Mouse (Mus musculus): ENCODE measurements at regions not wholly inside any gene's neighbourhood (a gene's known extent, or its start where the extent isn't known, plus 50 kb on each side); places are given as distances from the start of the nearest gene placed in this dataset.

DNA sequence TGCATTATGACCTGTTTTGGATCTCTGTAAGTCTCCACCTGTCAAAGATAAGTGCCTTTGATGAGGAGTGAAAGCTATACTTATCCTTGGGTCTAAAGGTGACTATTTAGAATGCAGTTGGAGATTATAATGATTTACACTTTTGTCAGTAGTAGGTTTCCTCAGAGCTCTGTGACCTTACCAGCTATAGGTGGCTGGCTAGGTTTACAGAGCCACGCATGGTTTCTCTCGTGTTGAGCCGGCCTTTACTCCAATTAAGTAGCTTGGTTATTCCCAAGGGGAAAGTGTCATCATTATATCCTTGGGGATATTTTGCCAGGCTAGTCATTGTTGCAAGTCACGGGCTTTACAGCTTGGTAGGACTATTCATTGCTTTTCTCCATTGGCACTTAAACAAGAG is 408.5 kb upstream of the Ube2e3 start:
- no peaks in the 10 kb centered on the region for H3K9me3 ChIP-seq (ENCODE audit: control insufficient read depth, insufficient read depth, low read depth, low read length)
- no peak overlapping the region for H3K4me3 ChIP-seq (ENCODE audit: insufficient read depth in 1 of 2, low read depth in 1 of 2, low read length in 2 of 2, poor library complexity in 1 of 2, severe bottlenecking in 1 of 2)
- in situ Hi-C loops (cut with MboI; ENCODE audit: low sequenced_read_pairs in 2 of 2, unreplicated experiment in 2 of 2): no loop called here
- no peaks in the 10 kb centered on the region for H3K4me1 ChIP-seq (ENCODE audit: control insufficient read depth in 2 of 2, insufficient read depth in 2 of 2, low read length in 2 of 2, poor library complexity in 1 of 2)
- H3K27ac ChIP-seq (ENCODE audit: insufficient read depth, low read depth, low read length, poor library complexity, severe bottlenecking): no peak overlapping the region
- no peaks in the 10 kb centered on the region for H3K36me3 ChIP-seq (ENCODE audit: control insufficient read depth, insufficient read depth, low read length, poor library complexity, severe bottlenecking)
- no peak overlapping the region for H3K9ac ChIP-seq (ENCODE audit: insufficient read depth, low read depth, low read length, poor library complexity, severe bottlenecking)
- TF ChIP-seq CHD2 (IDR thresholded peaks at IDR 0.05; ENCODE audit: low read depth, low read length): no peak
- TF ChIP-seq MAFK (IDR thresholded peaks at IDR 0.05; ENCODE audit: insufficient read depth, low read depth, low read length): no peak
- TF ChIP-seq ZNF384 (IDR thresholded peaks at IDR 0.05; ENCODE audit: low read depth, low read length): no peak
- no peak for TF ChIP-seq ZC3H11A (IDR thresholded peaks at IDR 0.05; ENCODE audit: borderline replicate concordance, low read depth, low read length)
- no peak for TF ChIP-seq HCFC1 (IDR thresholded peaks at IDR 0.05; ENCODE audit: borderline replicate concordance, insufficient read depth, low read length)
- DNase-seq (ENCODE audit: low read depth, low spot score): no peak

DNA sequence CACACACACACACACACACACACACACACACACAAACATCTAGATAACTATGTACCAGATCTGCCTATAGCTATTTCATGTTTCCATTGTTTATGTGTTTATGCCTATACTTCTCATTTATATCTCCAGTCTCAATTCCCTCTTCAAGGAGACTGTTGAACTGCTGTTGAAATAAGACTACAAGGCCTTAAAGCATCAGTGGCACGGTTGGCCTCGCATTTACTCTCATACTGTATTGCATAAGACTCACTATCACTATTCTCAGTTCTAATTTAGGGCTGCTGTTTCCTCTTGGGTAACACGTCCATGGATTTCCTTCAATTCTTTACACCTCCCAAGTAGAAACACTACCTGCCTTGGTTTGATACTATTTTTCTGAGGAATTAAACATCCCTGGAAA is 414.5 kb upstream of the Ube2e3 start:
- no peak for DNase-seq (ENCODE audit: low read depth, low spot score)
- Histone ChIP-seq H3K27ac (ENCODE audit: insufficient read depth, low read depth, low read length, poor library complexity, severe bottlenecking) (no peak overlapping the region), H3K9ac (ENCODE audit: insufficient read depth, low read depth, low read length, poor library complexity, severe bottlenecking) (no peak overlapping the region), H3K4me3 (ENCODE audit: insufficient read depth in 1 of 2, low read depth in 1 of 2, low read length in 2 of 2, poor library complexity in 1 of 2, severe bottlenecking in 1 of 2) (no peak overlapping the region), H3K9me3 (ENCODE audit: control insufficient read depth, insufficient read depth, low read depth, low read length) (no peaks in the 10 kb centered on the region), H3K36me3 (ENCODE audit: control insufficient read depth, insufficient read depth, low read length, poor library complexity, severe bottlenecking) (no peaks in the 10 kb centered on the region), H3K4me1 (ENCODE audit: control insufficient read depth in 2 of 2, insufficient read depth in 2 of 2, low read length in 2 of 2, poor library complexity in 1 of 2) (no peaks in the 10 kb centered on the region)
- in situ Hi-C loops (cut with MboI; ENCODE audit: low sequenced_read_pairs in 2 of 2, unreplicated experiment in 2 of 2): no loop called here
- no peak for TF ChIP-seq HCFC1 (IDR thresholded peaks at IDR 0.05; ENCODE audit: borderline replicate concordance, insufficient read depth, low read length)
- TF ChIP-seq MAFK (IDR thresholded peaks at IDR 0.05; ENCODE audit: insufficient read depth, low read depth, low read length): no peak

DNA sequence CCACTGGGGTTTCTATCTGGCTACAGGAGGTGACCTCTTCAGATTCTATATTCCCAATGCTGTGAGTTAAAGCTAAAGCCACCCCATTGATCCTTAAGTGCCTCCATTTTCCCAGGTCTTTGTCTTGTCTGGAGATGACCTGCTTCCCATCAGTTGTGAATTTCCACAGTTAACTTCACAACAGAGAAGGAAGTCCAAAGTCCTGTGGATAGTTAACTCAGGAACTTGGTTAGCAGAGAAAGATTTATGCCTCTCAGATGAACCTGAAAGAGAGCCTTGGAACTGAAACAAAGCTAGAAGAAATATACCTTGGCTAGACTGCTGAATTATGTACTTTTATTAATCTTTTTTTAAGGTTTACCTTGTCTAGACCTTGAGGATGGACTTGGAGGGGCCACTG is 431.1 kb upstream of the Ube2e3 start:
- H3K4me1 ChIP-seq (ENCODE audit: control insufficient read depth in 2 of 2, insufficient read depth in 2 of 2, low read length in 2 of 2, poor library complexity in 1 of 2): no peaks in the 10 kb centered on the region
- TF ChIP-seq ZC3H11A (IDR thresholded peaks at IDR 0.05; ENCODE audit: borderline replicate concordance, low read depth, low read length) (no peak), HCFC1 (IDR thresholded peaks at IDR 0.05; ENCODE audit: borderline replicate concordance, insufficient read depth, low read length) (no peak), MAFK (IDR thresholded peaks at IDR 0.05; ENCODE audit: insufficient read depth, low read depth, low read length) (no peak), CHD2 (IDR thresholded peaks at IDR 0.05; ENCODE audit: low read depth, low read length) (no peak), ZNF384 (IDR thresholded peaks at IDR 0.05; ENCODE audit: low read depth, low read length) (no peak)
- H3K36me3 ChIP-seq (ENCODE audit: control insufficient read depth, insufficient read depth, low read length, poor library complexity, severe bottlenecking): no peaks in the 10 kb centered on the region
- DNase-seq (ENCODE audit: low read depth, low spot score): no peak
- no peak overlapping the region for H3K4me3 ChIP-seq (ENCODE audit: insufficient read depth in 1 of 2, low read depth in 1 of 2, low read length in 2 of 2, poor library complexity in 1 of 2, severe bottlenecking in 1 of 2)
- no peaks in the 10 kb centered on the region for H3K9me3 ChIP-seq (ENCODE audit: control insufficient read depth, insufficient read depth, low read depth, low read length)
- no peak overlapping the region for H3K27ac ChIP-seq (ENCODE audit: insufficient read depth, low read depth, low read length, poor library complexity, severe bottlenecking)
- in situ Hi-C loops (cut with MboI; ENCODE audit: low sequenced_read_pairs in 2 of 2, unreplicated experiment in 2 of 2): no loop called here
- H3K9ac ChIP-seq (ENCODE audit: insufficient read depth, low read depth, low read length, poor library complexity, severe bottlenecking): no peak overlapping the region

GRCm38 (mm10) chr2:78435071-78435470 is 432.9 kb upstream of the Ube2e3 start:
- no peaks in the 10 kb centered on the region for H3K9me3 ChIP-seq (ENCODE audit: control insufficient read depth, insufficient read depth, low read depth, low read length)
- no peaks in the 10 kb centered on the region for H3K4me1 ChIP-seq (ENCODE audit: control insufficient read depth in 2 of 2, insufficient read depth in 2 of 2, low read length in 2 of 2, poor library complexity in 1 of 2)
- DNase-seq (ENCODE audit: low read depth, low spot score): no peak
- TF ChIP-seq CHD2 (IDR thresholded peaks at IDR 0.05; ENCODE audit: low read depth, low read length) (no peak), ZC3H11A (IDR thresholded peaks at IDR 0.05; ENCODE audit: borderline replicate concordance, low read depth, low read length) (no peak), MAFK (IDR thresholded peaks at IDR 0.05; ENCODE audit: insufficient read depth, low read depth, low read length) (no peak), ZNF384 (IDR thresholded peaks at IDR 0.05; ENCODE audit: low read depth, low read length) (no peak), HCFC1 (IDR thresholded peaks at IDR 0.05; ENCODE audit: borderline replicate concordance, insufficient read depth, low read length) (no peak)
- no peak overlapping the region for H3K9ac ChIP-seq (ENCODE audit: insufficient read depth, low read depth, low read length, poor library complexity, severe bottlenecking)
- H3K27ac ChIP-seq (ENCODE audit: insufficient read depth, low read depth, low read length, poor library complexity, severe bottlenecking): no peak overlapping the region
- no peak overlapping the region for H3K4me3 ChIP-seq (ENCODE audit: insufficient read depth in 1 of 2, low read depth in 1 of 2, low read length in 2 of 2, poor library complexity in 1 of 2, severe bottlenecking in 1 of 2)
- H3K36me3 ChIP-seq (ENCODE audit: control insufficient read depth, insufficient read depth, low read length, poor library complexity, severe bottlenecking): no peaks in the 10 kb centered on the region
- in situ Hi-C loops (cut with MboI; ENCODE audit: low sequenced_read_pairs in 2 of 2, unreplicated experiment in 2 of 2): no loop called here

DNA sequence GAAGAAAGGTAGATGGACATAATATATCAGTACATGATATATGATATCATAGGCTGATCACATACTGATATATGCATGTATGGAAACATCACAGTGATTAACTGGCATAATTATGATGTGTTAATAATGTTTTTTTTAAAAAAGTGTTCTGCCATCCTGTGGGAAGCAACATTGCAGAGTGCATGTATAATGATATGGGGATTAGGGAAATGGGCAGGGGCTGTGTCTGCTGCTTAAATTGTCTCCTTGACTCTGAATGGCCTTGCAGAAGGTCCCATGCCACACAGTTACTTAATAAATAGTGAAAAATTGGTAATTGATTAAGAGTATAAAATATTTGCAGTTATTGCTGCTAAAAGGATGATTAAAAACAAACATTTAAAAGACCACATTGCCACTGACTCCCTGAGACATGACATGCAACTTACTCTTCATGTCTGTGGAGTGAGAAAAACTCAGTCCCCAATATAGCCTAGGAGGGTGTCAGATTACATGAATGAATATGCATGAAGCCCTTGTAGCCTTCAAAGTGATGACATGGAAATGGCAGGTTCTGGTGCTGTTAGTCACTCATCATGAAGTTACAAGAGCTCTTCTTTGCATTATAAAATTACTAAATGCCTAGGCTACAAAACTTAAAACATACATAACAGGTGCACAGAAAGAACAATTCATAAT is 440.1 kb upstream of the Ube2e3 start:
- Histone ChIP-seq H3K9ac (ENCODE audit: insufficient read depth, low read depth, low read length, poor library complexity, severe bottlenecking) (no peak overlapping the region), H3K27ac (ENCODE audit: insufficient read depth, low read depth, low read length, poor library complexity, severe bottlenecking) (no peak overlapping the region)
- no peak for DNase-seq (ENCODE audit: low read depth, low spot score)

More for the DNA sequence above, 440.1 kb upstream of the Ube2e3 start:
- TF ChIP-seq HCFC1 (IDR thresholded peaks at IDR 0.05; ENCODE audit: borderline replicate concordance, insufficient read depth, low read length): no peak
- TF ChIP-seq ZC3H11A (IDR thresholded peaks at IDR 0.05; ENCODE audit: borderline replicate concordance, low read depth, low read length): no peak
- no peak for TF ChIP-seq MAFK (IDR thresholded peaks at IDR 0.05; ENCODE audit: insufficient read depth, low read depth, low read length)
- TF ChIP-seq ZNF384 (IDR thresholded peaks at IDR 0.05; ENCODE audit: low read depth, low read length): no peak
- no peak for TF ChIP-seq CHD2 (IDR thresholded peaks at IDR 0.05; ENCODE audit: low read depth, low read length)
- H3K36me3 ChIP-seq (ENCODE audit: control insufficient read depth, insufficient read depth, low read length, poor library complexity, severe bottlenecking): no peaks in the 10 kb centered on the region
- no peaks in the 10 kb centered on the region for H3K9me3 ChIP-seq (ENCODE audit: control insufficient read depth, insufficient read depth, low read depth, low read length)
- no peak overlapping the region for H3K4me3 ChIP-seq (ENCODE audit: insufficient read depth in 1 of 2, low read depth in 1 of 2, low read length in 2 of 2, poor library complexity in 1 of 2, severe bottlenecking in 1 of 2)
- in situ Hi-C loops (cut with MboI; ENCODE audit: low sequenced_read_pairs in 2 of 2, unreplicated experiment in 2 of 2): no loop called here
- no peaks in the 10 kb centered on the region for H3K4me1 ChIP-seq (ENCODE audit: control insufficient read depth in 2 of 2, insufficient read depth in 2 of 2, low read length in 2 of 2, poor library complexity in 1 of 2)
